Mouse (Mus musculus): ENCODE data around the gene Tbrg1. TPM values are rescaled to one million over a fixed set of nuclear protein-coding genes. Genes with fewer than 3 reads are reported as not detected.

The Tbrg1 gene
- polyA plus RNA-seq, 2 experiments = 23.1 to 47.0 TPM

GRCm38 (mm10) chr9:37675287-37675686 lies 18.2 kb upstream of the Tbrg1 start:
- no peaks in the 10 kb centered on the region for H3K9me3 ChIP-seq (ENCODE audit: control insufficient read depth, low read length)
- 67% methylated on average over 4 of the region's 4 CpGs for WGBS (ENCODE audit: insufficient replicate concordance)

GRCm38 (mm10) chr9:37670261-37670660 lies 13.1 kb upstream of the Tbrg1 start:
- ATAC-seq (ENCODE audit: insufficient read depth) (no peak), DNase-seq (ENCODE audit: low read depth in 3 of 3, low spot score in 3 of 3) (no peak)
- H3K36me3 ChIP-seq (replicated peaks; ENCODE audit: control insufficient read depth, insufficient read depth, low read depth) = no peaks in the 10 kb centered on the region
- WGBS (ENCODE audit: insufficient replicate concordance) = 58% methylated on average over 3 of the region's 3 CpGs
- no peaks in the 10 kb centered on the region for H3K27me3 ChIP-seq (ENCODE audit: control insufficient read depth, insufficient read depth, low read length)
- no peak overlapping the region for H3K9ac ChIP-seq (replicated peaks)
- no peaks in the 10 kb centered on the region for H3K9me3 ChIP-seq (ENCODE audit: control insufficient read depth, low read length)
- TF ChIP-seq EP300 (IDR thresholded peaks at IDR 0.05; ENCODE audit: low read depth) = no peak
- no peak for TF ChIP-seq CTCF (IDR thresholded peaks at IDR 0.05; ENCODE audit: low read depth)
- H3K4me2 ChIP-seq (ENCODE audit: low read depth) = no peak overlapping the region
- no peak overlapping the region for H3K4me3 ChIP-seq (ENCODE audit: insufficient read depth in 1 of 2, low read depth in 2 of 2, low read length in 2 of 2)
- H3K27ac ChIP-seq = no peak overlapping the region
- H3K4me1 ChIP-seq (replicated peaks; ENCODE audit: control insufficient read depth in 2 of 2, insufficient read depth in 2 of 2, low read length in 1 of 2) = no peaks in the 10 kb centered on the region

More at GRCm38 (mm10) chr9:37675287-37675686, 18.2 kb upstream of the Tbrg1 start:
- H3K36me3 ChIP-seq (replicated peaks; ENCODE audit: control insufficient read depth, insufficient read depth, low read depth) = no peaks in the 10 kb centered on the region
- no peak for TF ChIP-seq EP300 (IDR thresholded peaks at IDR 0.05; ENCODE audit: low read depth)
- no peak for TF ChIP-seq CTCF (IDR thresholded peaks at IDR 0.05; ENCODE audit: low read depth)
- H3K27me3 ChIP-seq (ENCODE audit: control insufficient read depth, insufficient read depth, low read length) = no peaks in the 10 kb centered on the region
- no peaks in the 10 kb centered on the region for H3K4me1 ChIP-seq (replicated peaks; ENCODE audit: control insufficient read depth in 2 of 2, insufficient read depth in 2 of 2, low read length in 1 of 2)
- DNase-seq (ENCODE audit: low read depth in 3 of 3, low spot score in 3 of 3) (no peak), ATAC-seq (ENCODE audit: insufficient read depth) (no peak)
- no peak overlapping the region for H3K4me3 ChIP-seq (ENCODE audit: insufficient read depth in 1 of 2, low read depth in 2 of 2, low read length in 2 of 2)
- H3K9ac ChIP-seq (replicated peaks) = no peak overlapping the region
- no peak overlapping the region for H3K4me2 ChIP-seq (ENCODE audit: low read depth)
- H3K27ac ChIP-seq = no peak overlapping the region

- Histone ChIP-seq H3K27ac (no peak overlapping the region), H3K4me3 (ENCODE audit: insufficient read depth in 1 of 2, low read depth in 2 of 2, low read length in 2 of 2) (no peak overlapping the region), H3K9ac (replicated peaks) (no peak overlapping the region), H3K27me3 (ENCODE audit: control insufficient read depth, insufficient read depth, low read length) (no peaks in the 10 kb centered on the region), H3K4me1 (replicated peaks; ENCODE audit: control insufficient read depth in 2 of 2, insufficient read depth in 2 of 2, low read length in 1 of 2) (no peaks in the 10 kb centered on the region), H3K9me3 (ENCODE audit: control insufficient read depth, low read length) (no peaks in the 10 kb centered on the region), H3K36me3 (replicated peaks; ENCODE audit: control insufficient read depth, insufficient read depth, low read depth) (no peaks in the 10 kb centered on the region), H3K4me2 (ENCODE audit: low read depth) (no peak overlapping the region)
- ATAC-seq (ENCODE audit: insufficient read depth) (no peak), DNase-seq (ENCODE audit: low read depth in 3 of 3, low spot score in 3 of 3) (no peak)
- TF ChIP-seq EP300 (IDR thresholded peaks at IDR 0.05; ENCODE audit: low read depth) (no peak), CTCF (IDR thresholded peaks at IDR 0.05; ENCODE audit: low read depth) (no peak)
- WGBS (ENCODE audit: insufficient replicate concordance) = 53% methylated on average over 4 of the region's 4 CpGs
Observed at GRCm38 (mm10) chr9:37669678-37670077, 12.6 kb upstream of the Tbrg1 start.

GRCm38 (mm10) chr9:37669115-37669514 lies 12.0 kb upstream of the Tbrg1 start, which contains the start of gene Panx3:
Gene Panx3, minus strand, starts transcription at chr9:37669235.
- no peaks in the 10 kb centered on the region for H3K27me3 ChIP-seq (ENCODE audit: control insufficient read depth, insufficient read depth, low read length)
- no peaks in the 10 kb centered on the region for H3K36me3 ChIP-seq (replicated peaks; ENCODE audit: control insufficient read depth, insufficient read depth, low read depth)
- DNase-seq (ENCODE audit: low read depth in 3 of 3, low spot score in 3 of 3) (no peak), ATAC-seq (ENCODE audit: insufficient read depth) (no peak)
- H3K27ac ChIP-seq = no peak within 1 kb of the TSS
- H3K4me3 ChIP-seq (ENCODE audit: insufficient read depth in 1 of 2, low read depth in 2 of 2, low read length in 2 of 2) = no peak within 1 kb of the TSS
- no peaks in the 10 kb centered on the region for H3K9me3 ChIP-seq (ENCODE audit: control insufficient read depth, low read length)
- no peak within 1 kb of the TSS for H3K4me2 ChIP-seq (ENCODE audit: low read depth)
- H3K9ac ChIP-seq (replicated peaks) = no peak within 1 kb of the TSS
- WGBS (ENCODE audit: insufficient replicate concordance) = 51% methylated on average over 6 of the region's 6 CpGs
- no peak for TF ChIP-seq EP300 (IDR thresholded peaks at IDR 0.05; ENCODE audit: low read depth)
- H3K4me1 ChIP-seq (replicated peaks; ENCODE audit: control insufficient read depth in 2 of 2, insufficient read depth in 2 of 2, low read length in 1 of 2) = no peaks in the 10 kb centered on the region

- DNase-seq (ENCODE audit: low read depth in 3 of 3, low spot score in 3 of 3) (no peak), ATAC-seq (ENCODE audit: insufficient read depth) (no peak)
- Histone ChIP-seq H3K9ac (replicated peaks) (no peak overlapping the region), H3K4me1 (replicated peaks; ENCODE audit: control insufficient read depth in 2 of 2, insufficient read depth in 2 of 2, low read length in 1 of 2) (no peaks in the 10 kb centered on the region), H3K27me3 (ENCODE audit: control insufficient read depth, insufficient read depth, low read length) (no peaks in the 10 kb centered on the region), H3K4me3 (ENCODE audit: insufficient read depth in 1 of 2, low read depth in 2 of 2, low read length in 2 of 2) (no peak overlapping the region), H3K4me2 (ENCODE audit: low read depth) (no peak overlapping the region), H3K9me3 (ENCODE audit: control insufficient read depth, low read length) (no peaks in the 10 kb centered on the region), H3K27ac (no peak overlapping the region), H3K36me3 (replicated peaks; ENCODE audit: control insufficient read depth, insufficient read depth, low read depth) (no peaks in the 10 kb centered on the region)
- 46% methylated on average over 7 of the region's 7 CpGs for WGBS (ENCODE audit: insufficient replicate concordance)
- TF ChIP-seq EP300 (IDR thresholded peaks at IDR 0.05; ENCODE audit: low read depth) = no peak
- no peak for TF ChIP-seq CTCF (IDR thresholded peaks at IDR 0.05; ENCODE audit: low read depth)
Observed at GRCm38 (mm10) chr9:37666045-37666444, 8.9 kb upstream of the Tbrg1 start.
